In the genomic region with DNA sequence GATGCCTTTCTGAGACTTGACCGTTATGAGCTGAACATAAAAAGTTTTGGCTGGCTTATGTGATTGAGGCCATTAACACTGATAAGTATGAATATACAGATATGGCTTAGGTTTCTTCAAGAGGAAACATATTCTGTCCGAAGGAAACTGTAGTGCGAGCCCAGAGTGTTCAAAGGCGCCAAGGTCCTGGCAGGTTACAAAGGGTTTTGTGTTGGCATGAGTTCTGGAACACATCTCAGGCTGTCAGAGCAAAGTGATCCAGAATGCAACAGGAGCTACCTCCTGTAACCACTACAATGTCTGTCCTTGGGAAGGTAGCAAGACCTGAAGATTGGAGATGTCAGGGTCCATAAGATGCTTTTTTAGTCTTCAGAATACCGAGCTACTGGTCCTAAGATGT, we compare ENCODE assay signal across 21 mouse cellular contexts. TPM values are rescaled to one million over a fixed set of nuclear protein-coding genes. Genes with fewer than 3 reads are reported as not detected.
A peak's percentile ranks its signal among the peaks of the same experiment; 100 is the strongest.
DNase-seq lines count a peak whose midpoint lies in the region; ATAC-seq lines count a peak whose summit lies in the region.
"Had no signal": no experiment of that assay in that cellular context is flagged by ENCODE, and none has a peak within 500 bp of the region (broad histone marks: within the 10 kb centered on the region; RNA-seq: fewer than 3 reads in every experiment).

No protein-coding gene starts in this region.

- no peak overlapping the region for H3K9ac ChIP-seq in heart, embryonic 11.5 days (ENCODE audit: low read depth, low read length)
- H3K9ac ChIP-seq: embryonic facial prominence, embryonic 13.5 days; embryonic facial prominence, embryonic 15.5 days; forebrain, embryonic 12.5 days had no signal

- intact Hi-C loops in heart, postnatal 14 days (cut with DNase I), result no loop called here
- intact Hi-C loops in heart, postnatal 10 days (cut with DNase I), result no loop called here

- H3K27me3 ChIP-seq in heart, embryonic 11.5 days (ENCODE audit: control insufficient read depth, insufficient read depth, low read length), result no peaks in the 10 kb centered on the region
- H3K27me3 ChIP-seq: embryonic facial prominence, embryonic 13.5 days; embryonic facial prominence, embryonic 15.5 days; forebrain, embryonic 12.5 days had no signal

- no peak overlapping the region for H3K4me3 ChIP-seq in heart, embryonic 11.5 days (ENCODE audit: low read depth, low read length)
- H3K4me3 ChIP-seq: embryonic facial prominence, embryonic 13.5 days; embryonic facial prominence, embryonic 15.5 days; erythroblast, embryonic 14.5 days; forebrain, embryonic 10.5 days; forebrain, embryonic 12.5 days had no signal

- WGBS in heart, embryonic 11.5 days (ENCODE audit: insufficient replicate concordance), result 79% methylated on average over 5 of the region's 5 CpGs

- no peak for ATAC-seq in heart, embryonic 11.5 days (replicated peaks; ENCODE audit: insufficient number of reproducible peaks, low FRiP score, low TSS enrichment)
- ATAC-seq: forebrain, embryonic 14.5 days; forebrain, embryonic 16.5 days had no signal

- no peaks in the 10 kb centered on the region for H3K9me3 ChIP-seq in heart, embryonic 11.5 days (replicated peaks; ENCODE audit: control insufficient read depth, low read length)
- H3K9me3 ChIP-seq: embryonic facial prominence, embryonic 13.5 days; embryonic facial prominence, embryonic 15.5 days; forebrain, embryonic 10.5 days; forebrain, embryonic 12.5 days had no signal

- peak; percentile 82 for DNase-seq in heart, adult 11 months
- DNase-seq in heart, postnatal 4 days, result no peak
- DNase-seq in heart, adult 8-10 months (ENCODE audit: low spot score), result peak; percentile 6
- DNase-seq in heart, postnatal 14 days, result no peak
- DNase-seq in heart, postnatal 10 days, result peak; percentile 18 to 28
- DNase-seq: adrenal gland, adult 2 months; adrenal gland, postnatal 10 days; adrenal gland, postnatal 25 days; cerebellum, adult 11-12 months; cerebellum, adult 2 months; cerebellum, adult 9-10 months; cerebellum, postnatal 36 days; embryo, embryonic 11 days had no signal

- H3K4me1 ChIP-seq in heart, embryonic 11.5 days (ENCODE audit: control insufficient read depth, insufficient read depth, low read length), result no peaks in the 10 kb centered on the region
- H3K4me1 ChIP-seq: embryonic facial prominence, embryonic 13.5 days; embryonic facial prominence, embryonic 15.5 days had no signal

- H3K4me2 ChIP-seq in heart, embryonic 11.5 days, result no peak overlapping the region
- H3K4me2 ChIP-seq: embryonic facial prominence, embryonic 13.5 days; embryonic facial prominence, embryonic 15.5 days; forebrain, embryonic 12.5 days had no signal

- no peak overlapping the region for H3K27ac ChIP-seq in heart, embryonic 11.5 days (ENCODE audit: low read depth, low read length)
- H3K27ac ChIP-seq: embryonic facial prominence, embryonic 13.5 days; embryonic facial prominence, embryonic 15.5 days; forebrain, embryonic 10.5 days; forebrain, embryonic 12.5 days had no signal

- peaks cover 2% of the 10 kb centered on the region for H3K36me3 ChIP-seq in heart, embryonic 11.5 days (ENCODE audit: control insufficient read depth, insufficient read depth, low read length)

RNA-seq across cellular contexts. Expression of gene Atp1b3, which starts 44.9 kb away (rescaled TPM):
- total RNA-seq in heart, postnatal 4 days (2021), result 10 to 100 TPM; 77.6 to 81.1 TPM
- total RNA-seq in heart, adult 8-10 months (2022), result 10 to 100 TPM; 49.7 to 54.4 (median 53.0) TPM
- 10 to 100 TPM; 70.8 to 72.2 TPM for total RNA-seq in heart, postnatal 14 days (2021)
- total RNA-seq in heart, postnatal 10 days (2021), result 10 to 100 TPM; 74.1 to 76.5 TPM
- 149 and 177 TPM in 2 replicates for polyA plus RNA-seq in heart, embryonic 11.5 days (2014; fragmentation: Nextera tagmentation; extraction: Ambion mirVana)

Comparison
In these comparisons a context has a peak if more than half of its experiments do, and no peak if none do; other contexts are left out.
1. DNase-seq: peak in heart, adult 11 months (single experiment), heart, adult 8-10 months (single experiment) and heart, postnatal 10 days (2 of 2); none in heart, postnatal 4 days (single experiment) and heart, postnatal 14 days (0 of 2).